Mouse (Mus musculus): ENCODE results near the gene Kif18a. TPM values are rescaled to one million over a fixed set of nuclear protein-coding genes. Genes with fewer than 3 reads are reported as not detected.

The Kif18a gene
- 23.9 and 26.2 TPM in 2 replicates for polyA plus RNA-seq (2015; fragmentation: Nextera tagmentation; extraction: Ambion mirVana)

DNA sequence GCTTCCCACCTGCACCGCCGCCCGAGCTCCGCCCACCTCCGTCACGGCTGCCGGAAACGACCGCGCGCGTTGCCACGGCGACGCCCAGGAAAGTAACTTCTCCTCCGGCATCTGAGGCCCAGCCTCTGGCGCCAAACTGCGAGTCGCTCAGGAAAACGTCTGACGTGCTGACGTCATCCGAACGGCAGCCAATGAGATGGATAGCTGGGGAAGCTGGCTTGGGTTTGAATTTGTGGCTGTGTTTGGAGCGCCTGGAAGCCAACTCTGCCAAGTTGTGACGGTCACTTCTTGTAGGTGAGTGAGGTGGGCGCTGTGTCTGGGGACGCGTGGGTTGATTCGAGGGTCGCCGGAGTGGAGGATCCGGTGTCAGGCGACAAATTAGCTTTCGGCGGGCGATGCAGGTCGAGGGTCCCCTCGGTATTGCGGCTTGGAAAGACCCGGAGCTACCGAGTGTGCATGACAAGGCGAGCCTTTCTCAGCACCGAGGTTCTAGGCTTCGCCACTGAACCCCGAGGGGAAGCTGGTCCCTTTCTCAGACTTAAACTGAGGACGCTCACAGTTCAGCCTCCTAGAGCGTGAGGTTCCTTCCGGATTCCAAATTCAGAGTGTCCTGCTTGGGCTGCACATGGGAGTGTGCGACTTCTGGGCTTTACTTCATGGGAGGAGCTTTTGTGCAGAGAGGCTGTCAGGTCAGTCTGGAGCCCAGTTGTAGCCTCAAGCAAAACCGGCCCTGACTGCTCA lies at the start of gene Kif18a, which contains the start of gene Mettl15:
TSS of gene Kif18a (plus strand) at position 139 of the 741 bp plus-strand sequence.
TSS of gene Mettl15 (minus strand) at position 149 of the 741 bp plus-strand sequence.
- under 1% methylated on average over 51 of the region's 51 CpGs for WGBS (ENCODE audit: insufficient replicate concordance)
- H3K4me3 ChIP-seq (replicated peaks): peak within 1 kb of the TSS; percentile 72
- H3K9ac ChIP-seq: peak within 1 kb of the TSS; percentile 71
- H3K27ac ChIP-seq (replicated peaks): peak within 1 kb of the TSS; percentile 90
- H3K9me3 ChIP-seq (replicated peaks): no peaks in the 10 kb centered on the region
- H3K4me2 ChIP-seq: peak within 1 kb of the TSS; percentile 88
- ATAC-seq (ENCODE audit: insufficient read depth): peak; percentile 93
- H3K4me1 ChIP-seq (replicated peaks): peaks cover 41% of the 10 kb centered on the region
- no peaks in the 10 kb centered on the region for H3K36me3 ChIP-seq (replicated peaks)
- no peaks in the 10 kb centered on the region for H3K27me3 ChIP-seq

GRCm38 (mm10) chr2:109233876-109234275 lies 46.7 kb upstream of the Kif18a start:
- Histone ChIP-seq H3K4me3 (replicated peaks) (no peak overlapping the region), H3K9me3 (replicated peaks) (no peaks in the 10 kb centered on the region), H3K4me2 (no peak overlapping the region), H3K27me3 (no peaks in the 10 kb centered on the region), H3K9ac (no peak overlapping the region), H3K36me3 (replicated peaks) (no peaks in the 10 kb centered on the region), H3K4me1 (replicated peaks) (no peaks in the 10 kb centered on the region), H3K27ac (replicated peaks) (no peak overlapping the region)
- no peak for ATAC-seq (ENCODE audit: insufficient read depth)
- WGBS (ENCODE audit: insufficient replicate concordance): 67% methylated on average over 4 of the region's 4 CpGs

DNA sequence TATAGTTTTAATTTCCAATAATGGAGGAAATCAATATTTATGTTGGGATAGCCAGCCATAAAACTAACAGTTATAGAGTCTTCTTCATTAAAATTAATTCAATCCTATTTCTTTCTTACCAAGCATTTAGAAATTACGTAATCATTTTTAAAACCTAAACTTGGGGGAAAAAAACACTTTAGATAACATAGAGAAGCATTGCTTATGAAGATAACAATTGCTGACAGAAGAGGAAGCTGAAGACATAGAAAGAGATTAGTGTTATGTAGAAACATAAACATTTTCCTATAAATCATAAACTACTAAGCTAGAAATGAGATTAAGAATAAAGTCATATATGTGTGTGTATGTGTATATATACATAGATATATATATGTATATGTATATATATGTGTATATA lies 44.8 kb upstream of the Kif18a start:
- 56% methylated on average over 1 of the region's 1 CpGs for WGBS (ENCODE audit: insufficient replicate concordance)
- no peak for ATAC-seq (ENCODE audit: insufficient read depth)

DNA sequence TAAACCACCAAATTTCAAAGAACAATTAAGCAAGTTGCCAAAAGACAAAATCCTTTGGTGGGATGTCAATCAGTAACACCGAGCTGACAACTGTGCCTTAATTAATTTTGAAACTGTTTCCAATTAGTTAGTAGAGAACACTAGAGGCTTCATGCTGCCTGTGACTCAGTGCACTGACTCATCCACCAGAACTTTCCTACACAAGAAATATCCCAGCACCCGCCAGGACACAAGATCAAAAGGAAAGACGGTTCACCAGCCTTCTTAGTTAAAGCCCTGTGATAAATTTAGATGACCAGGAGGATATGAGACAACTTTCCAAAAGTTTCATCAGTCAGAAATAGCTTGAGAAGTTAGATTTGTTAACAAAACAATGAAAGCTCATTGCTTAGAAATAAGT lies 38.6 kb upstream of the Kif18a start:
- ATAC-seq (ENCODE audit: insufficient read depth): no peak
- Histone ChIP-seq H3K36me3 (replicated peaks) (no peaks in the 10 kb centered on the region), H3K9me3 (replicated peaks) (no peaks in the 10 kb centered on the region), H3K4me1 (replicated peaks) (no peaks in the 10 kb centered on the region), H3K9ac (no peak overlapping the region), H3K27ac (replicated peaks) (no peak overlapping the region), H3K4me2 (no peak overlapping the region), H3K27me3 (no peaks in the 10 kb centered on the region), H3K4me3 (replicated peaks) (no peak overlapping the region)
- WGBS (ENCODE audit: insufficient replicate concordance): 78% methylated on average over 3 of the region's 3 CpGs

More for the DNA sequence above, 44.8 kb upstream of the Kif18a start:
- Histone ChIP-seq H3K9me3 (replicated peaks) (no peaks in the 10 kb centered on the region), H3K4me3 (replicated peaks) (no peak overlapping the region), H3K4me2 (no peak overlapping the region), H3K36me3 (replicated peaks) (no peaks in the 10 kb centered on the region), H3K4me1 (replicated peaks) (no peaks in the 10 kb centered on the region), H3K27me3 (no peaks in the 10 kb centered on the region), H3K9ac (no peak overlapping the region), H3K27ac (replicated peaks) (no peak overlapping the region)

DNA sequence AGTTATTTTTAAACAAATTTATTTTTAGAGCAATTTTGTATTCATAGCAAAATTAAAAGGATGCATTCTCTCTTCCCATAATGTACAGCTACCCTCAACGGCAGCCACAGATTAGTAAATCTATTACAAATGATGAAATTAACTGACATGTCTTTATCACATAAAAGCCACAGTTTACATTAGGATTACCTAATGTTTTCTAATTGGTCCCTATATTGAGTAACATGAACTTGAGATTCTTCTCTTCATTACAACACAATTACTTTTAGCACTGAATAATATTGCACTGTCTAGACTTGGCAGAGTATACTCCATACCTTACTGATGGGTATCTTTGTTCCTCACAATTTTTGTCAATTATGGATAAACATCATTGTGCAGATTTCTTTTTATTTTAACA lies 17.8 kb upstream of the Kif18a start:
- no peak overlapping the region for H3K27ac ChIP-seq (replicated peaks)
- no peaks in the 10 kb centered on the region for H3K36me3 ChIP-seq (replicated peaks)
- H3K4me1 ChIP-seq (replicated peaks): no peaks in the 10 kb centered on the region
- no peak overlapping the region for H3K4me2 ChIP-seq
- no peaks in the 10 kb centered on the region for H3K9me3 ChIP-seq (replicated peaks)
- no peak overlapping the region for H3K9ac ChIP-seq
- no peaks in the 10 kb centered on the region for H3K27me3 ChIP-seq
- ATAC-seq (ENCODE audit: insufficient read depth): no peak
- 59% methylated on average over 1 of the region's 1 CpGs for WGBS (ENCODE audit: insufficient replicate concordance)
- no peak overlapping the region for H3K4me3 ChIP-seq (replicated peaks)

- no peak overlapping the region for H3K9ac ChIP-seq
- no peak for ATAC-seq (ENCODE audit: insufficient read depth)
- no peaks in the 10 kb centered on the region for H3K27me3 ChIP-seq
- H3K27ac ChIP-seq (replicated peaks): no peak overlapping the region
- no peak overlapping the region for H3K4me2 ChIP-seq
- peaks cover 5% of the 10 kb centered on the region for H3K4me1 ChIP-seq (replicated peaks)
- H3K9me3 ChIP-seq (replicated peaks): no peaks in the 10 kb centered on the region
- H3K36me3 ChIP-seq (replicated peaks): no peaks in the 10 kb centered on the region
- H3K4me3 ChIP-seq (replicated peaks): no peak overlapping the region
- 81% methylated on average over 1 of the region's 1 CpGs for WGBS (ENCODE audit: insufficient replicate concordance)
Measured at GRCm38 (mm10) chr2:109273098-109273497, 7.4 kb upstream of the Kif18a start.

DNA sequence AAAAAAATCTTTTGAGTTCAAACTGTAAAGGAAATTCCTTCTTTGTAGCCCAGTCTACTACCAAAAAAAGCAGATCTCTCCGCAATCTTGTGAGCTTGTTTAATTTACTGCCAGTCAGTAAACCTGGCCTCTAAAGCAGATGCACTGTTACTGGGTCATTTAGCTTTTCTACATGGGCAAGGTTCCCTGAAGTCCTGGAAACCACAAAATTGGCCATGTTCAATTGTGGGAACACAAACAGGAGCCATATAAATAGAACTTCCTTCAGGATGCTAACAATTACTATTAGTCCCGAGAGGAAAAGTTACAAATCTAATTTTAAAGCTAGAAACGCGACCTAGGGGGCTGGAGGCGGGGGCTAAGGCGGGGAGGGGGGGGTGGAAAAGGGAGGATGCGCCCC lies 2.9 kb upstream of the Kif18a start:
- ATAC-seq (ENCODE audit: insufficient read depth): no peak

GRCm38 (mm10) chr2:109278036-109278435 lies 2.5 kb upstream of the Kif18a start:
- ATAC-seq (ENCODE audit: insufficient read depth): no peak
- Histone ChIP-seq H3K4me1 (replicated peaks) (peaks cover 20% of the 10 kb centered on the region), H3K27me3 (no peaks in the 10 kb centered on the region), H3K9me3 (replicated peaks) (no peaks in the 10 kb centered on the region), H3K4me2 (peak overlapping the region; percentile 76), H3K9ac (peak overlapping the region; percentile 78), H3K4me3 (replicated peaks) (peak overlapping the region; percentile 74), H3K36me3 (replicated peaks) (no peaks in the 10 kb centered on the region), H3K27ac (replicated peaks) (peak overlapping the region; percentile 61)
- under 1% methylated on average over 16 of the region's 16 CpGs for WGBS (ENCODE audit: insufficient replicate concordance)

More for the DNA sequence above, 2.9 kb upstream of the Kif18a start:
- WGBS (ENCODE audit: insufficient replicate concordance): 6% methylated on average over 7 of the region's 7 CpGs
- Histone ChIP-seq H3K4me3 (replicated peaks) (peak overlapping the region; percentile 74), H3K4me2 (peak overlapping the region; percentile 76), H3K27me3 (no peaks in the 10 kb centered on the region), H3K4me1 (replicated peaks) (peaks cover 20% of the 10 kb centered on the region), H3K27ac (replicated peaks) (peak overlapping the region; percentile 61), H3K9me3 (replicated peaks) (no peaks in the 10 kb centered on the region), H3K36me3 (replicated peaks) (no peaks in the 10 kb centered on the region), H3K9ac (peak overlapping the region; percentile 78)

- WGBS (ENCODE audit: insufficient replicate concordance): 3% methylated on average over 4 of the region's 4 CpGs
- peak overlapping the region; percentile 88 for H3K4me2 ChIP-seq
- H3K9me3 ChIP-seq (replicated peaks): no peaks in the 10 kb centered on the region
- no peaks in the 10 kb centered on the region for H3K36me3 ChIP-seq (replicated peaks)
- ATAC-seq (ENCODE audit: insufficient read depth): no peak
- no peaks in the 10 kb centered on the region for H3K27me3 ChIP-seq
- H3K9ac ChIP-seq: peak overlapping the region; percentile 71
- H3K4me3 ChIP-seq (replicated peaks): peak overlapping the region; percentile 72
- H3K27ac ChIP-seq (replicated peaks): peak overlapping the region; percentile 90
- H3K4me1 ChIP-seq (replicated peaks): peaks cover 35% of the 10 kb centered on the region
Measured at GRCm38 (mm10) chr2:109280272-109280599, 302 bp upstream of the Kif18a start.

DNA sequence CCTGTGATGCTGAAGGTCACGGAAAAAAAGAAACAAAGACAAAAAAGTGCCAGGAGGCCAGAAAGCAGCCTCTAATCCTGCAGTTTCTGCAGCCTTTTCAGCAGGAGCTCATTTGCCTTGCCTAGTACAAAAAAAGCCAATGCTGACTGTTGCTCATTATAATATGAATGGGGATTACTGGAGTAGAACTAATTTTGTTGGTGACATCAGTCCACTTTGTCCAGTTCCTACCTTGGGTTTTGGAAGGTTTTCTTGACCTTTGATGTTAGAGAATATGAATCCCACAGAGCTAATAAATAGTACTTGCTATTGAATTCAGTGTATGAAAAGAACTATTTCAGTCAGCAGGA lies 778 bp downstream of the Kif18a start:
- H3K36me3 ChIP-seq (replicated peaks): no peaks in the 10 kb centered on the region
- H3K4me1 ChIP-seq (replicated peaks): peaks cover 46% of the 10 kb centered on the region
- no peaks in the 10 kb centered on the region for H3K9me3 ChIP-seq (replicated peaks)
- peak overlapping the region; percentile 72 for H3K4me3 ChIP-seq (replicated peaks)
- no peaks in the 10 kb centered on the region for H3K27me3 ChIP-seq
- H3K4me2 ChIP-seq: peak overlapping the region; percentile 88
- 0% methylated on average over 1 of the region's 1 CpGs for WGBS (ENCODE audit: insufficient replicate concordance)
- H3K9ac ChIP-seq: peak overlapping the region; percentile 71
- peak overlapping the region; percentile 90 for H3K27ac ChIP-seq (replicated peaks)
- ATAC-seq (ENCODE audit: insufficient read depth): no peak

DNA sequence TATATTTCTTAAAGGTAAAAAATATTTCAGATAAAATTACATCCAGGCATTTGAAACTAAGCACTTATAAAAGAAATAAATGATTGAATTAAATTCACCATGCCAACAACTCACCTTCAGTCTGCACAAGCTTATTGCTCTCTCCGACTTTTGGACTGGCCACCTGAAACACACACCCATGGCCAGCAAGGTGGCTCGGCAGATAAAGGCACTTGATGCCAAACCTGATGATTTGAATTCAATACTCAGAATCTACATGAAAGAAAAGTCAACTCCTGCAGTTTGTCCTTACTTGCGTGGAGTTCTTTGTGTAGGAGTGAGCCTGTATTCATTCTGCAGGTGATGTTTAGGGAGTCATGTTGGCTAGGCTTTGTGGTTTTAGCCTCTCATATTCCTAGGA lies 3.6 kb downstream of the Kif18a start:
- H3K36me3 ChIP-seq (replicated peaks): peaks cover 11% of the 10 kb centered on the region
- H3K27ac ChIP-seq (replicated peaks): peak overlapping the region; percentile 85
- H3K4me1 ChIP-seq (replicated peaks): peaks cover 47% of the 10 kb centered on the region
- no peaks in the 10 kb centered on the region for H3K27me3 ChIP-seq
- peak overlapping the region; percentile 69 for H3K4me2 ChIP-seq
- H3K4me3 ChIP-seq (replicated peaks): peak overlapping the region; percentile 44
- ATAC-seq (ENCODE audit: insufficient read depth): peak; percentile 49
- H3K9ac ChIP-seq: peak overlapping the region; percentile 31; the same call in 1 of the 2 replicates
- no peaks in the 10 kb centered on the region for H3K9me3 ChIP-seq (replicated peaks)
- 37% methylated on average over 3 of the region's 3 CpGs for WGBS (ENCODE audit: insufficient replicate concordance)

DNA sequence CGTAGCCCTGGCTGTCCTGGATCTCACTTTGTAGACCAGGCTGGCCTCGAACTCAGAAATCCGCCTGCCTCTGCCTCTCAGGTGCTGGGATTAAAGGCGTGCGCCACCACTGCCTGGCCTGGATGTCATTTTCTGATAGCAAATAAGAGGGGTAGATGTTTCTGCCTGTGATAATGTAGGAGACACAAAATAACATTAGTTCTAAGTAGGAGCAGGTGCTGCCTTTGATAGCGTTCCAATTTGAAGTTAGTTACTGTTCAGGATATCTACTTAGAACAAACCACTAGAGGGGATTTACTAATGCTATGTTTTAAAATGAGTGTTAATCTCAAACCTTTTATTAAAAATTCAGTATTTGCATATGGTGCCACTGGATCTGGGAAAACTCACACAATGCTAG lies 8.8 kb downstream of the Kif18a start:
- no peaks in the 10 kb centered on the region for H3K27me3 ChIP-seq
- peaks cover 22% of the 10 kb centered on the region for H3K4me1 ChIP-seq (replicated peaks)
- H3K9me3 ChIP-seq (replicated peaks): no peaks in the 10 kb centered on the region
- H3K27ac ChIP-seq (replicated peaks): no peak overlapping the region
- no peak overlapping the region for H3K4me2 ChIP-seq
- no peak overlapping the region for H3K4me3 ChIP-seq (replicated peaks)
- H3K9ac ChIP-seq: no peak overlapping the region
- peaks cover 57% of the 10 kb centered on the region for H3K36me3 ChIP-seq (replicated peaks)
- ATAC-seq (ENCODE audit: insufficient read depth): no peak
- 78% methylated on average over 6 of the region's 6 CpGs for WGBS (ENCODE audit: insufficient replicate concordance)

Data from liver, embryonic 15.5 days (tissue).